Mouse (Mus musculus) ES-E14 (cell line): ENCODE data around the gene Heatr3.

ENCODE experiments used
- CHD2 ChIP-seq: IDR thresholded peaks from 2 replicates; pipeline ENCODE4 v1.6.1; 2014; ENCODE audit warnings: mild to moderate bottlenecking, low read depth, low read length, inconsistent platforms
- ZC3H11A ChIP-seq: IDR thresholded peaks from 2 replicates; pipeline ENCODE4 v1.6.1; 2012; ENCODE audit warnings: low read depth, mild to moderate bottlenecking, inconsistent platforms, low read length, borderline replicate concordance
- ZNF384 ChIP-seq: IDR thresholded peaks from 2 replicates; pipeline ENCODE4 v1.6.1; 2012; ENCODE audit warnings: low read depth, low read length, inconsistent platforms

DNA sequence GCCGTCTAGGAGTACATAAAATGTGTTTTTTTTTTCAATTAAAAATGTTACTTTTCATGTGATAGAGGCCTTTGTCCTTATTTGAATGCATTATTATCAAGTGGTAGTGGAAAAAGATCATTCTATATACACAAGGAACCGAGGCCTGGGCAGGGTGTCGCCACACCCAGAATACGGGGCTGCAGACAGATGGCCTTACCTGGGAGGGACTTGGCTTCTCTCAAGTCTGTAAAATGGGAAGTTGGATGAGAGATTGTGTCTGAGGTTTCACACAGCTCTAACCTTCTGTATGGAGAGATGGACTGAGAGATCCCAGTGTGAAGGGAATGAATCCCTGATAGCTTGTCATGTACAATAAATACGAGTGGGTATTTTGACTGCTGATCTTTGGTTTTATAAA lies 6.4 kb downstream of the Heatr3 start:
- TF ChIP-seq ZC3H11A (no peak), ZNF384 (no peak), CHD2 (no peak)
